Mouse (Mus musculus) ES-Bruce4 (cell line): ENCODE data around the gene Cep164.

Experiments
- CTCF ChIP-seq: IDR thresholded peaks from one replicate; pipeline ENCODE4 v1.8.1; 2011; ENCODE audit warnings: low read depth, low read length
- POLR2A ChIP-seq: IDR thresholded peaks from one replicate; pipeline ENCODE4 v1.8.1; 2011; ENCODE audit warnings: low read length; ENCODE audit not compliant: insufficient read depth

DNA sequence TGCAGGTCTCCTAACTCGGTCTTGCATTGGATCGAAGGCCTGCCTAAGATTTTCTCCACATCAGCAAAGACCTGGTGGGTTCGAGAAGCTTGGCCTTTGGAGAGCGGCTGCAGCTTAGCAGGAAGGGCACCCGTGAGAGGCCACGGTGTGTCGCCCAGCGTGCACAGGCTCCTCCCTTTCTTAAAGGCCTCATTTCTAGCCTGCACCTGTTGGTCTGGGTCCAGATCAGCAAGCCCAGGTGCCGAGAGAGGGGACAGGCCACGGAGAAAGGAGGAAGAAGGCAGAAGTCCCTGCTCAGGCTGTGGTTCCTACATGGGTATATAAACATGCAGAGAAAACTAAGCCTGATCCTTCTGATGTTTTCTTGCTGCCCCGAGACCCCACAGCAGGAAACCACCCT, 21.2 kb downstream of the Cep164 start:
- TF ChIP-seq CTCF (no peak), POLR2A (no peak)
